Mouse (Mus musculus) kidney, embryonic 14.5 days (tissue): ENCODE measurements at regions not wholly inside any gene's neighbourhood (a gene's known extent, or its start where the extent isn't known, plus 50 kb on each side); places are given as distances from the start of the nearest gene placed in this dataset.
"Not testable (repeated sequence)": the region's sequence is repeated elsewhere in the genome, so short reads cannot be mapped to it uniquely, and the experiment has no call there.

Experiments used
- ATAC-seq: fragments of 200-750 bp; cut with Nextera tagmentation; 2 replicates; pipeline ENCODE4 v1.8.0; 2017; ENCODE audit warnings: moderate number of reproducible peaks, mild to moderate bottlenecking, moderate TSS enrichment, moderate library complexity; ENCODE audit not compliant: low FRiP score, low TSS enrichment
- H3K27ac ChIP-seq: fragments of 300-500 bp; sonication (generic); 2 replicates; pipeline ENCODE4 v1.5.1; 2014; ENCODE audit warnings: low read depth, mild to moderate bottlenecking, low read length, moderate library complexity, mixed read lengths
- H3K27me3 ChIP-seq: fragments of 300-500 bp; sonication (generic); 2 replicates; pipeline ENCODE4 v1.6.1; 2014; ENCODE audit warnings: mild to moderate bottlenecking, low read length; ENCODE audit not compliant: control insufficient read depth, insufficient read depth
- H3K36me3 ChIP-seq: fragments of 300-500 bp; sonication (generic); 2 replicates; pipeline ENCODE4 v1.6.1; 2014; ENCODE audit warnings: low read length, mixed read lengths; ENCODE audit not compliant: control insufficient read depth, insufficient read depth
- H3K4me1 ChIP-seq: fragments of 300-500 bp; sonication (generic); 2 replicates; pipeline ENCODE4 v1.6.1; 2014; ENCODE audit warnings: low read length, mixed read lengths; ENCODE audit not compliant: control insufficient read depth, insufficient read depth
- H3K4me2 ChIP-seq: fragments of 300-500 bp; sonication (generic); replicated peaks from 2 replicates; pipeline ENCODE4 v1.6.1; 2014; ENCODE audit warnings: low read depth, mild to moderate bottlenecking, low read length
- H3K4me3 ChIP-seq: fragments of 300-500 bp; sonication (generic); 2 replicates; pipeline ENCODE4 v1.5.1; 2014; ENCODE audit warnings: mild to moderate bottlenecking, low read length
- H3K9ac ChIP-seq: fragments of 300-500 bp; sonication (generic); 2 replicates; pipeline ENCODE4 v1.6.1; 2014; ENCODE audit warnings: low read depth, mild to moderate bottlenecking, low read length, moderate library complexity
- H3K9me3 ChIP-seq: fragments of 300-500 bp; sonication (generic); 2 replicates; pipeline ENCODE4 v1.6.1; 2016; ENCODE audit warnings: low read length; ENCODE audit not compliant: control insufficient read depth
- WGBS: fragments of 180-500 bp; shearing (Covaris S2); extraction: QIAGEN DNeasy Blood & Tissue Kit; methylation state at CpG from one replicate; pipeline ENCODE4 v1.1.7; 2014; 5-methylcytosine and 5-hydroxymethylcytosine counted together

DNA sequence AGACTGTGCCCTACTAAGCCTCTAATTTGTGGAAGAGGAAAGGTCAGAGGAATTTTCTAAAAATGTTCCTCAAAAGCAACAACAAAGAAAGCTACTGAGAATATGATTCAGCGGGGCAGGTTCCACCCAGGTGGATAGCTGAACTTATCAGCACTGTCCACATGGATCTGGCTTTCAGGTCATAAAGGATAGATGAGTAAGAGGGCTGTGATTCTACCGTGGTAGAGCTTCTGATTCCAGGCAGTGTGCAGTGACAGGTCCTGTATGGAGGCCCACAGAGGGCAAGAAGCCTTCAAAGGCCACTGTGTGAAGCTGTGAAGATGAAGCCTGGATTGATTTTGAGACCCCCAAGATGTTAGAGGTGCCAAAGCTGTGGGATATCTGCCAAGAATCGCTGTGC lies 51.8 kb downstream of the Teddm3 start:
- H3K9ac ChIP-seq, ATAC-seq, H3K4me3 ChIP-seq, H3K4me2 ChIP-seq, H3K27me3 ChIP-seq, H3K27ac ChIP-seq, H3K9me3 ChIP-seq, H3K36me3 ChIP-seq, H3K4me1 ChIP-seq: not testable (repeated sequence)
- 78% methylated on average over 3 of the region's 3 CpGs for WGBS

DNA sequence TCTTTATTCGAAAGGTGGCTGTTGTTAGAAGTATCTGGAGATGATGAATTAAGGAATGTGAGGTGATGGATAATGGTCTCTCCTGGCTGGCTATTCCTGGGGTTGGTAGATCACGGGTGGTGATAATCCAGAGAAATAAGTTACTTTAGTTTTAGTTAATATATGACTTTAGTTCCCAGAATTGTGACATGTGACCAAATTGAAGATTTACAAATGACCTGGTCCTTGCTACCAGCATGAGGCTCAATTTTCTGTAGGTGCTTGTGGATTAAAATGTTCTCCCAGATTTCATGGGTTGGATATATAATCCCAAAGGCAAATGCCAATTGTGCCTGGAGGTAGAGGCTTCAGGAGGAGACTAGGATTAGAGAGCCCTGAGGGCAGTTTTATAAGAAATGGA lies 53.7 kb downstream of the Teddm3 start:
- ATAC-seq, H3K27ac ChIP-seq, H3K4me1 ChIP-seq, H3K27me3 ChIP-seq, H3K4me3 ChIP-seq, H3K9ac ChIP-seq, H3K9me3 ChIP-seq, H3K36me3 ChIP-seq, H3K4me2 ChIP-seq: not testable (repeated sequence)
- WGBS, result 75% methylated on average over 2 of the region's 2 CpGs

- Histone ChIP-seq H3K27ac (no peak overlapping the region), H3K36me3 (no peaks in the 10 kb centered on the region), H3K4me2 (no peak overlapping the region; the same call in 1 of the 2 replicates), H3K4me3 (no peak overlapping the region), H3K27me3 (no peaks in the 10 kb centered on the region), H3K9me3 (no peaks in the 10 kb centered on the region), H3K9ac (no peak overlapping the region), H3K4me1 (no peaks in the 10 kb centered on the region)
- no peak for ATAC-seq
- WGBS, result 51% methylated on average over 5 of the region's 5 CpGs
Measured at GRCm38 (mm10) chr16:21074779-21075148, 79.0 kb downstream of the Teddm3 start.

- H3K9me3 ChIP-seq, H3K27me3 ChIP-seq, H3K4me2 ChIP-seq, H3K36me3 ChIP-seq, H3K4me1 ChIP-seq, H3K27ac ChIP-seq, H3K4me3 ChIP-seq, H3K9ac ChIP-seq: not testable (repeated sequence)
- 35% methylated on average over 8 of the region's 10 CpGs for WGBS
- peak; percentile 83 for ATAC-seq
Measured at GRCm38 (mm10) chr16:21074082-21074778, 79.6 kb downstream of the Teddm3 start.

DNA sequence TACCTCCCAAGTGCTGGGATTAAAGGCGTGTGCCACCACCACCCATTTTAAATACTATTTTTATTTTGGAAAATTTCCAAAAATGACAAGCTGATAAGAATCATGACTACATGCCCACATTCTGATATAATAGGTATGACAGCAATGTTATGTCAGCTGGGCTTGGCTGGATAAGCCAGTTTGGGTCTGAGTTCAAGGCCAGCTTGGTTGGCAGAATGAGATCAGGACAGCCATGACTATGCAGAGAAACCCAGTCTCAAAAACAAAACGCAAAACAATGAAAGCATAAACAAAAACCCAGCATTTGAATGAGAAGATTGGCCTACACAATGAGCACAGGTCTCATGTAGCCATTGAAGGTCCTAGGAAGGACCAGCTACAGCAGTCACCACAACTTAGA lies 93.6 kb downstream of the Teddm3 start:
- Histone ChIP-seq H3K4me1 (no peaks in the 10 kb centered on the region), H3K4me2 (no peak overlapping the region), H3K9ac (no peak overlapping the region), H3K9me3 (peaks cover 5% of the 10 kb centered on the region; the same call in 1 of the 2 replicates), H3K36me3 (no peaks in the 10 kb centered on the region), H3K27ac (no peak overlapping the region), H3K27me3 (no peaks in the 10 kb centered on the region), H3K4me3 (no peak overlapping the region)
- 84% methylated on average over 2 of the region's 2 CpGs for WGBS
- no peak for ATAC-seq

- Histone ChIP-seq H3K9me3 (peaks cover 11% of the 10 kb centered on the region), H3K4me1 (no peaks in the 10 kb centered on the region), H3K9ac (no peak overlapping the region), H3K4me3 (no peak overlapping the region), H3K36me3 (no peaks in the 10 kb centered on the region), H3K27ac (no peak overlapping the region), H3K27me3 (no peaks in the 10 kb centered on the region), H3K4me2 (no peak overlapping the region)
- no peak for ATAC-seq
Measured at GRCm38 (mm10) chr16:21054772-21055171, 99.0 kb downstream of the Teddm3 start.

- H3K27me3 ChIP-seq, H3K9me3 ChIP-seq, H3K27ac ChIP-seq, H3K36me3 ChIP-seq, H3K9ac ChIP-seq, H3K4me2 ChIP-seq, H3K4me3 ChIP-seq, ATAC-seq, H3K4me1 ChIP-seq: not testable (repeated sequence)
- WGBS, result 81% methylated on average over 1 of the region's 1 CpGs
Measured at GRCm38 (mm10) chr16:21022087-21022486, 131.7 kb downstream of the Teddm3 start.

DNA sequence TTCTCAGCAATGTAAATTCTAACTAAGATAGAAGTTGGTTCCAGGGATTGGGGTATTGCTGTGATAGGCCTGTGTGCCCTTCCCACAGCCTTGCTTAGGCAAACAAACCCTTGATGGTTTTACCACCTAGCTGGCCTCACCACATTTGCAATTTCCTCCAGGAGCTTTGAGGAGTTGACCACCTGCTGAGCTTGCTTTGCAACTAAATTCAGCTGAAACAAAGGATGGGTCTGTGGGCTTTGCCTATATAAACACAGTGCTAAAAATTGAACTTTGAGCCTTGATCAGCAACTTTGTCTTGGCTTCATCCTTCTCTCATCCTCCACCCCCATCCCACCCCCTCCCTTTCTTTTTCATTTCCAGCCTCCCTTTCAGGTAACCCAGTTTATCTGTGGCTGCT lies 148.9 kb downstream of the Teddm3 start:
- Histone ChIP-seq H3K9me3 (peaks cover 7% of the 10 kb centered on the region; the same call in 1 of the 2 replicates), H3K9ac (no peak overlapping the region), H3K4me1 (no peaks in the 10 kb centered on the region), H3K4me3 (no peak overlapping the region), H3K27me3 (no peaks in the 10 kb centered on the region), H3K36me3 (no peaks in the 10 kb centered on the region), H3K4me2 (no peak overlapping the region), H3K27ac (no peak overlapping the region)
- no peak for ATAC-seq

DNA sequence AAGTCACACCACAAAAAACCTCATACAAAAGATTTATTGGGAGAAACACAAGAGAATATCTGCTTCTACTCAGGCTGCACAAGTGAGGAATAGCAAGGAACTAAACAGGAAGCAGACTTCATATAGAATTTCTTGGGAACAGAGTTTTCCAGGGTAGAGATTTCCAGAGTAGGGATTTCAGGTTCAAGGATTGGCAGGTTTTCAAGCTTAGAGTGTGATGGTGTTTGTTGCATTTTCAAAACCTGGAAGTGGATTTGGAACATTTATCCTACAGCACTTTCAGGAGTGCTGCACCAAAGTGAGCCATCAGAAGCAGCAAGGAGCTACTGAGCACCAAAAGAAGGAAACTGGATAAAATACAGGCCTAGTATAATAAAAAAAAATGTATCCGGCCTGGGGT lies 152.7 kb downstream of the Teddm3 start:
- Histone ChIP-seq H3K4me2 (no peak overlapping the region), H3K27me3 (no peaks in the 10 kb centered on the region), H3K9ac (no peak overlapping the region), H3K36me3 (no peaks in the 10 kb centered on the region), H3K4me3 (no peak overlapping the region), H3K9me3 (peaks cover 7% of the 10 kb centered on the region; the same call in 1 of the 2 replicates), H3K4me1 (no peaks in the 10 kb centered on the region), H3K27ac (no peak overlapping the region)
- 78% methylated on average over 1 of the region's 1 CpGs for WGBS
- ATAC-seq, result no peak
